Mouse (Mus musculus): Measurements from ENCODE around the gene Nfyc.

Gene Nfyc

GRCm38 (mm10) chr4:120831472-120831871 is at the start of gene Nfyc:
Gene Nfyc (minus strand): TSS chr4:120831572.
- DNase-seq: no peak

- no peak for DNase-seq
Measured at GRCm38 (mm10) chr4:120880731-120881432, 49.5 kb upstream of the Nfyc start.

GRCm38 (mm10) chr4:120879386-120879785 is 48.0 kb upstream of the Nfyc start:
- no peak for DNase-seq

- DNase-seq: no peak
Measured at GRCm38 (mm10) chr4:120878728-120879127, 47.4 kb upstream of the Nfyc start.

GRCm38 (mm10) chr4:120875961-120876360 is 44.6 kb upstream of the Nfyc start:
- DNase-seq: no peak

GRCm38 (mm10) chr4:120870262-120870748 is 38.9 kb upstream of the Nfyc start:
- DNase-seq: no peak

- DNase-seq: no peak
Measured at GRCm38 (mm10) chr4:120868988-120869387, 37.6 kb upstream of the Nfyc start.

GRCm38 (mm10) chr4:120868246-120868645 is 36.9 kb upstream of the Nfyc start:
- peak; percentile 76 for DNase-seq

GRCm38 (mm10) chr4:120866211-120866610 is 34.8 kb upstream of the Nfyc start:
- no peak for DNase-seq

- peak; percentile 23 for DNase-seq
Measured at GRCm38 (mm10) chr4:120859865-120860264, 28.5 kb upstream of the Nfyc start.

- DNase-seq: peak; percentile 53
Measured at GRCm38 (mm10) chr4:120856376-120856775, 25.0 kb upstream of the Nfyc start.

- DNase-seq: peak; percentile 63
Measured at GRCm38 (mm10) chr4:120855360-120856060, 24.1 kb upstream of the Nfyc start.

- DNase-seq: peak; percentile 80
Measured at GRCm38 (mm10) chr4:120854588-120855319, 23.4 kb upstream of the Nfyc start, which contains the start of gene Rims3. Gene Rims3 (plus strand): TSS chr4:120854816.

GRCm38 (mm10) chr4:120850946-120851345 is 19.6 kb upstream of the Nfyc start:
- DNase-seq: peak; percentile 96

GRCm38 (mm10) chr4:120849451-120849850 is 18.1 kb upstream of the Nfyc start:
- DNase-seq: no peak

- no peak for DNase-seq
Measured at GRCm38 (mm10) chr4:120848909-120849308, 17.5 kb upstream of the Nfyc start.

- DNase-seq: no peak
Measured at GRCm38 (mm10) chr4:120845098-120845497, 13.7 kb upstream of the Nfyc start.

GRCm38 (mm10) chr4:120844423-120845082 is 13.2 kb upstream of the Nfyc start:
- no peak for DNase-seq

- DNase-seq: no peak
Measured at GRCm38 (mm10) chr4:120841342-120841741, 10.0 kb upstream of the Nfyc start.

- DNase-seq: no peak
Measured at GRCm38 (mm10) chr4:120830767-120831166, 605 bp downstream of the Nfyc start.

GRCm38 (mm10) chr4:120826418-120826817 is 5.0 kb downstream of the Nfyc start:
- peak; percentile 64 for DNase-seq

- peak; percentile 98 for DNase-seq
Measured at GRCm38 (mm10) chr4:120825577-120826326, 5.6 kb downstream of the Nfyc start.

Measured in cerebellum, adult 9-11 months (tissue).